Mouse (Mus musculus) layer of hippocampus, adult 18-20 months (tissue): ENCODE results near the gene Nol8. TPM values are rescaled to one million over a fixed set of nuclear protein-coding genes. Genes with fewer than 3 reads are reported as not detected.

Source experiments
- DNase-seq, 2 experiments: peaks; one replicate each; pipeline ENCODE4 v3.0.0; 2022; ENCODE audit warnings: low spot score in 2 of 2
- long read RNA-seq: library from polyadenylated mRNA; stranded (forward); transcript quantifications from one replicate; pipeline ENCODE4 v2.0.0, GENCODE M21; 2021
- total RNA-seq, 2 experiments: library from RNA; stranded (reverse); gene quantifications; 2 replicates each; pipeline ENCODE4 v1.2.3; 2021

The Nol8 gene
- 10 to 100 TPM; 24.1 to 28.8 TPM for total RNA-seq
- long read RNA-seq, full-length matches to known transcripts = 14 of 24 reads
- long read RNA-seq, partial matches to known transcripts = 3 of 24 reads
- long read RNA-seq, other reads (novel, unspliced or antisense) = 7 of 24 reads

- peak; percentile 99 for DNase-seq
Measured at GRCm38 (mm10) chr13:49652481-49653179, at the start of gene Nol8, which contains the start of gene Cenpp. TSS of gene Nol8 (plus strand) at chr13:49653078. TSS of gene Cenpp (minus strand) at chr13:49652785.

GRCm38 (mm10) chr13:49603603-49604002 is 49.3 kb upstream of the Nol8 start:
- no peak for DNase-seq

- DNase-seq = peak in 1 of 2 experiments; percentile 33
Measured at GRCm38 (mm10) chr13:49607714-49608113, 45.2 kb upstream of the Nol8 start, which contains the start of gene Ogn. TSS of gene Ogn (plus strand) at chr13:49608046.

GRCm38 (mm10) chr13:49608589-49609322 is 44.1 kb upstream of the Nol8 start:
- no peak for DNase-seq

- DNase-seq = no peak
Measured at GRCm38 (mm10) chr13:49617021-49617420, 35.9 kb upstream of the Nol8 start.

- DNase-seq = no peak
Measured at GRCm38 (mm10) chr13:49618365-49618764, 34.5 kb upstream of the Nol8 start.

- DNase-seq = no peak
Measured at GRCm38 (mm10) chr13:49623216-49623615, 29.7 kb upstream of the Nol8 start.

GRCm38 (mm10) chr13:49628167-49628566 is 24.7 kb upstream of the Nol8 start:
- DNase-seq = no peak

- DNase-seq = no peak
Measured at GRCm38 (mm10) chr13:49629076-49629475, 23.8 kb upstream of the Nol8 start.

GRCm38 (mm10) chr13:49639965-49640364 is 12.9 kb upstream of the Nol8 start:
- no peak for DNase-seq

- DNase-seq = no peak
Measured at GRCm38 (mm10) chr13:49642650-49643049, 10.2 kb upstream of the Nol8 start.

- no peak for DNase-seq
Measured at GRCm38 (mm10) chr13:49643669-49644362, 9.1 kb upstream of the Nol8 start.

- peak in 1 of 2 experiments; percentile 42 for DNase-seq
Measured at GRCm38 (mm10) chr13:49644731-49645529, 7.9 kb upstream of the Nol8 start.

- no peak for DNase-seq
Measured at GRCm38 (mm10) chr13:49646019-49646418, 6.9 kb upstream of the Nol8 start.

GRCm38 (mm10) chr13:49651136-49651535 is 1.7 kb upstream of the Nol8 start:
- DNase-seq = no peak

GRCm38 (mm10) chr13:49651781-49652351 is 1.0 kb upstream of the Nol8 start:
- no peak for DNase-seq

- DNase-seq = no peak
Measured at GRCm38 (mm10) chr13:49653180-49653541, 283 bp downstream of the Nol8 start.

GRCm38 (mm10) chr13:49677793-49678192 is 24.9 kb downstream of the Nol8 start:
- no peak for DNase-seq

GRCm38 (mm10) chr13:49681351-49682232 is 28.7 kb downstream of the Nol8 start, which contains the start of gene Iars:
TSS of gene Iars (plus strand) at chr13:49682100.
- peak; percentile 99 to 100 for DNase-seq
